Comparison of ENCODE assay signal across 8 mouse cellular contexts in genomic region chr9:121331878-121332630, GRCm38 (mm10). TPM values are rescaled to one million over a fixed set of nuclear protein-coding genes. Genes with fewer than 3 reads are reported as not detected.
DNase-seq lines count a peak whose midpoint lies in the region; ATAC-seq and TF ChIP-seq lines count a peak whose summit lies in the region.

No protein-coding gene starts in this region.

- WGBS in embryonic facial prominence, embryonic 13.5 days = 3% methylated on average over 8 of the region's 8 CpGs
- WGBS in heart, postnatal 0 days = 2% methylated on average over 8 of the region's 8 CpGs
- WGBS in limb, embryonic 14.5 days = 2% methylated on average over 8 of the region's 8 CpGs
- WGBS in midbrain, embryonic 16.5 days = 2% methylated on average over 8 of the region's 8 CpGs

- peaks cover 56% of the 10 kb centered on the region for H3K4me1 ChIP-seq in embryonic facial prominence, embryonic 13.5 days
- H3K4me1 ChIP-seq in heart, postnatal 0 days (ENCODE audit: control insufficient read depth, insufficient read depth) = peaks cover 78% of the 10 kb centered on the region
- H3K4me1 ChIP-seq in limb, embryonic 14.5 days (ENCODE audit: control insufficient read depth, insufficient read depth, low read length) = peaks cover 42% of the 10 kb centered on the region
- peaks cover 36% of the 10 kb centered on the region for H3K4me1 ChIP-seq in midbrain, embryonic 16.5 days (ENCODE audit: control insufficient read depth, insufficient read depth, low read length)

- no peak for TF ChIP-seq CTCF in heart, postnatal 0 days (IDR thresholded peaks at IDR 0.05; ENCODE audit: low read depth)

- TF ChIP-seq POLR2A in limb, embryonic 14.5 days (IDR thresholded peaks at IDR 0.05; ENCODE audit: borderline replicate concordance, extremely low read depth, insufficient read depth, insufficient read length) = no peak

- peak; percentile 24; the same call in 1 of the 2 replicates for TF ChIP-seq EP300 in heart, postnatal 0 days (IDR thresholded peaks at IDR 0.05; ENCODE audit: low read depth)

- H3K36me3 ChIP-seq in embryonic facial prominence, embryonic 13.5 days = peaks cover 8% of the 10 kb centered on the region; the same call in 1 of the 2 replicates
- 0 out of 2 replicates have a peak, but pooled peaks cover 4% of the 10 kb centered on the region for H3K36me3 ChIP-seq in heart, postnatal 0 days (replicated peaks; ENCODE audit: control insufficient read depth, insufficient read depth, low read length)
- no peaks in the 10 kb centered on the region for H3K36me3 ChIP-seq in limb, embryonic 14.5 days (ENCODE audit: control insufficient read depth, insufficient read depth, low read length)
- H3K36me3 ChIP-seq in midbrain, embryonic 16.5 days (ENCODE audit: control insufficient read depth, insufficient read depth, low read length) = no peaks in the 10 kb centered on the region

- H3K9me3 ChIP-seq in embryonic facial prominence, embryonic 13.5 days = no peaks in the 10 kb centered on the region
- no peaks in the 10 kb centered on the region for H3K9me3 ChIP-seq in heart, postnatal 0 days (replicated peaks; ENCODE audit: control insufficient read depth, low read length)
- H3K9me3 ChIP-seq in limb, embryonic 14.5 days (ENCODE audit: control insufficient read depth, low read length) = no peaks in the 10 kb centered on the region
- H3K9me3 ChIP-seq in midbrain, embryonic 16.5 days (replicated peaks; ENCODE audit: control insufficient read depth, low read length, poor library complexity, severe bottlenecking) = no peaks in the 10 kb centered on the region

- ATAC-seq in embryonic facial prominence, embryonic 13.5 days (ENCODE audit: insufficient number of reproducible peaks, insufficient read depth, low FRiP score, low TSS enrichment, low read depth) = peak; percentile 57
- ATAC-seq in heart, postnatal 0 days (ENCODE audit: insufficient read depth, low read depth) = peak; percentile 66
- ATAC-seq in limb, embryonic 14.5 days (ENCODE audit: low FRiP score, low read depth) = peak; percentile 84
- ATAC-seq in midbrain, embryonic 16.5 days = peak; percentile 74
- no peak for ATAC-seq in CD4-positive, CD25-positive, alpha-beta regulatory T cell, adult 4 months

- H3K27me3 ChIP-seq in embryonic facial prominence, embryonic 13.5 days = no peaks in the 10 kb centered on the region
- H3K27me3 ChIP-seq in heart, postnatal 0 days (ENCODE audit: control insufficient read depth, insufficient read depth, low read length) = no peaks in the 10 kb centered on the region
- no peaks in the 10 kb centered on the region for H3K27me3 ChIP-seq in limb, embryonic 14.5 days (ENCODE audit: control insufficient read depth, insufficient read depth, low read length)
- no peaks in the 10 kb centered on the region for H3K27me3 ChIP-seq in midbrain, embryonic 16.5 days (ENCODE audit: control insufficient read depth, insufficient read depth, low read depth, low read length)

- peak overlapping the region; percentile 88 for H3K27ac ChIP-seq in embryonic facial prominence, embryonic 13.5 days
- peak overlapping the region; percentile 99 for H3K27ac ChIP-seq in heart, postnatal 0 days (ENCODE audit: low read depth)
- H3K27ac ChIP-seq in limb, embryonic 14.5 days (replicated peaks; ENCODE audit: low read depth, low read length) = peak overlapping the region; percentile 81
- H3K27ac ChIP-seq in midbrain, embryonic 16.5 days (ENCODE audit: low read length) = peak overlapping the region; percentile 76

- H3K9ac ChIP-seq in embryonic facial prominence, embryonic 13.5 days = peak overlapping the region; percentile 51; the same call in 1 of the 2 replicates
- peak overlapping the region; percentile 28; the same call in 1 of the 2 replicates for H3K9ac ChIP-seq in heart, postnatal 0 days (replicated peaks; ENCODE audit: low read depth, low read length)
- H3K9ac ChIP-seq in limb, embryonic 14.5 days (ENCODE audit: low read depth, low read length, severe bottlenecking) = peak overlapping the region; percentile 26; the same call in 1 of the 2 replicates
- H3K9ac ChIP-seq in midbrain, embryonic 16.5 days (ENCODE audit: low read depth, low read length) = no peak overlapping the region

- H3K4me2 ChIP-seq in embryonic facial prominence, embryonic 13.5 days = peak overlapping the region; percentile 43
- H3K4me2 ChIP-seq in heart, postnatal 0 days (ENCODE audit: low read depth, low read length) = peak overlapping the region; percentile 32
- H3K4me2 ChIP-seq in limb, embryonic 14.5 days (replicated peaks; ENCODE audit: low read depth, low read length, severe bottlenecking) = peak overlapping the region; percentile 18; the same call in 1 of the 2 replicates
- H3K4me2 ChIP-seq in midbrain, embryonic 16.5 days (ENCODE audit: low read length) = no peak overlapping the region

- peak; percentile 68 for DNase-seq in adrenal gland, postnatal 10 days
- no peak for DNase-seq in adrenal gland, adult 8-10 months
- peak; percentile 28 to 40 for DNase-seq in B cell, adult 2 months
- DNase-seq in heart, postnatal 0 days (ENCODE audit: low spot score) = peak; percentile 95
- peak; percentile 89 for DNase-seq in limb, embryonic 14.5 days (ENCODE audit: low spot score)

- H3K4me3 ChIP-seq in embryonic facial prominence, embryonic 13.5 days = no peak overlapping the region
- no peak overlapping the region for H3K4me3 ChIP-seq in heart, postnatal 0 days (ENCODE audit: low read depth, low read length)
- H3K4me3 ChIP-seq in limb, embryonic 14.5 days (replicated peaks; ENCODE audit: low read length) = no peak overlapping the region
- no peak overlapping the region for H3K4me3 ChIP-seq in midbrain, embryonic 16.5 days (ENCODE audit: low read depth, low read length)

RNA-seq across cellular contexts. Expression of gene Trak1, which starts 34.8 kb away (rescaled TPM):
- 100 to 1,000 TPM in 1 of 2 experiments, 10 to 100 TPM in 1; 84.0 to 117 TPM for total RNA-seq in adrenal gland, postnatal 10 days (2021)
- 10 to 100 TPM; 59.3 to 80.6 (median 74.3) TPM for total RNA-seq in adrenal gland, adult 8-10 months (2022)
- polyA plus RNA-seq in embryonic facial prominence, embryonic 13.5 days (2015; fragmentation: Nextera tagmentation; extraction: Ambion mirVana) = 17.7 and 17.8 TPM in 2 replicates
- 113 and 120 TPM in 2 replicates for total RNA-seq in heart, postnatal 0 days (2014; rRNA removed; ENCODE audit: low replicate concordance)
- polyA plus RNA-seq in heart, postnatal 0 days (2015; fragmentation: Nextera tagmentation; extraction: Ambion mirVana) = 53.5 and 59.3 TPM in 2 replicates
- polyA plus RNA-seq in limb, embryonic 14.5 days (2012; rRNA removed) = 31.2 and 37.5 TPM in 2 replicates
- polyA plus RNA-seq in limb, embryonic 14.5 days (2014; fragmentation: Nextera tagmentation; extraction: Ambion mirVana) = 20.0 and 20.8 TPM in 2 replicates
- 53.8 and 60.6 TPM in 2 replicates for polyA plus RNA-seq in midbrain, embryonic 16.5 days (2015; fragmentation: Nextera tagmentation; extraction: Ambion mirVana)
- polyA plus RNA-seq in CD4-positive, CD25-positive, alpha-beta regulatory T cell, adult 4 months (2017; shearing (Covaris generic)) = 10 to 100 TPM in 1 of 2 experiments, 1 to 10 TPM in 1; 8.9 to 10.7 TPM

RNA-seq across cellular contexts. Expression of gene Ulk4, which starts 55.1 kb away (rescaled TPM):
- 1 to 10 TPM; 1.6 to 3.5 TPM for total RNA-seq in adrenal gland, postnatal 10 days (2021)
- 1 to 10 TPM; 1.7 to 4.8 (median 2.6) TPM for total RNA-seq in adrenal gland, adult 8-10 months (2022)
- polyA plus RNA-seq in embryonic facial prominence, embryonic 13.5 days (2015; fragmentation: Nextera tagmentation; extraction: Ambion mirVana) = 213 and 290 TPM in 2 replicates
- 1.3 and 1.5 TPM in 2 replicates for total RNA-seq in heart, postnatal 0 days (2014; rRNA removed; ENCODE audit: low replicate concordance)
- 64.3 and 66.7 TPM in 2 replicates for polyA plus RNA-seq in heart, postnatal 0 days (2015; fragmentation: Nextera tagmentation; extraction: Ambion mirVana)
- 6.4 and 7.2 TPM in 2 replicates for polyA plus RNA-seq in limb, embryonic 14.5 days (2012; rRNA removed)
- 120 and 123 TPM in 2 replicates for polyA plus RNA-seq in limb, embryonic 14.5 days (2014; fragmentation: Nextera tagmentation; extraction: Ambion mirVana)
- polyA plus RNA-seq in midbrain, embryonic 16.5 days (2015; fragmentation: Nextera tagmentation; extraction: Ambion mirVana) = 102 and 112 TPM in 2 replicates
- 1 to 10 TPM; 1.5 to 6.2 TPM for polyA plus RNA-seq in CD4-positive, CD25-positive, alpha-beta regulatory T cell, adult 4 months (2017; shearing (Covaris generic))
